Mouse (Mus musculus) MEL (cell line): ENCODE measurements around the gene Scap.

Experiments
- CTCF ChIP-seq, 3 experiments: IDR thresholded peaks in 2 of 3; conservative IDR thresholded peaks in 1 of 3; 2 replicates each; pipeline ENCODE4 v1.5.1; 2011 to 2012; ENCODE audit warnings: low read length in 3 of 3, low read depth in 2 of 3, mild to moderate bottlenecking in 2 of 3, improper control_type of control experiment in 1 of 3, inconsistent platforms in 1 of 3, mixed read lengths in 1 of 3, moderate library complexity in 1 of 3; ENCODE audit not compliant: control insufficient read depth in 1 of 3, insufficient read depth in 1 of 3, poor library complexity in 1 of 3, severe bottlenecking in 1 of 3
- ETS1 ChIP-seq: IDR thresholded peaks from 2 replicates; pipeline ENCODE4 v1.6.1; 2012; ENCODE audit warnings: low read depth, mild to moderate bottlenecking, inconsistent platforms, low read length, improper control_type of control experiment, moderate library complexity
- POLR2A ChIP-seq, 2 experiments: IDR thresholded peaks; 2 replicates each; pipeline ENCODE4 v1.6.1; 2011 to 2012; ENCODE audit warnings: low read length in 2 of 2, mild to moderate bottlenecking in 2 of 2, control low read depth in 1 of 2, improper control_type of control experiment in 1 of 2, low read depth in 1 of 2, moderate library complexity in 1 of 2; ENCODE audit not compliant: control insufficient read depth in 1 of 2, insufficient read depth in 1 of 2, poor library complexity in 1 of 2
- RAD21 ChIP-seq: IDR thresholded peaks from 2 replicates; pipeline ENCODE4 v1.6.1; 2011; ENCODE audit warnings: mild to moderate bottlenecking, low read depth, low read length, improper control_type of control experiment
- SMC3 ChIP-seq: IDR thresholded peaks from 2 replicates; pipeline ENCODE4 v1.6.1; 2011; ENCODE audit warnings: low read depth, low read length, improper control_type of control experiment
- TBP ChIP-seq: IDR thresholded peaks from 2 replicates; pipeline ENCODE4 v1.8.0; 2011; ENCODE audit warnings: low read depth, low read length, improper control_type of control experiment
- ZC3H11A ChIP-seq: IDR thresholded peaks from 2 replicates; pipeline ENCODE4 v1.6.1; 2012; ENCODE audit warnings: low read depth, mild to moderate bottlenecking, inconsistent platforms, low read length, improper control_type of control experiment

DNA sequence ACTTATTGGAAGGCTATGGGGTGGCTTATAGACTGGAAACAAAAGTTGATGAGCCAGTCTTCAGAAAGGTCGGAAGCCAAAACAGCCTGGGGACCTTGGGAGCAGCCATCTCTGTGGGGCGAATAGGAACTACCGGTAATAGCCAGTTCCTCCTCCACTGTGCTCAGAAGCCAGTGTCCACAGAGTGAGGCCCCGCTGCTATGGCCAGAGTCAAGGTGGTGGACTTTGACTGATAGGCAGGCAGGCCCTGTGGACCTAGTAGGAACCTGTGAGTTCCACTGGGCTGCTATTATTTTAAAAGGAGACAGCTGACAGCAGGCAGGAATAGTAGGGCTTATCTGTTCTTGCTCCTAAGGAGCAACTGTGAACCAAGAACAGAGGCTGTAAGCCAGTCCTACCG lies 17.5 kb downstream of the Scap start:
- TF ChIP-seq ETS1 = no peak
- TF ChIP-seq RAD21 = no peak
- TF ChIP-seq SMC3 = no peak
- no peak for TF ChIP-seq CTCF (IDR thresholded peaks at IDR 0.05 in 2 of 3, conservative IDR thresholded peaks at IDR 0.05 in 1 of 3; ENCODE audit: control insufficient read depth in 1 of 3, insufficient read depth in 1 of 3, low read depth in 2 of 3, low read length in 3 of 3, poor library complexity in 1 of 3, severe bottlenecking in 1 of 3)
- TF ChIP-seq TBP = no peak
- TF ChIP-seq POLR2A (IDR thresholded peaks at IDR 0.05; ENCODE audit: control insufficient read depth in 1 of 2, insufficient read depth in 1 of 2, low read depth in 1 of 2, low read length in 2 of 2, poor library complexity in 1 of 2) = no peak
- TF ChIP-seq ZC3H11A = no peak
